Comparison of ENCODE assay signal across 8 mouse cellular contexts in genomic region chr6:83125331-83125730, GRCm38 (mm10). TPM values are rescaled to one million over a fixed set of nuclear protein-coding genes. Genes with fewer than 3 reads are reported as not detected.
A peak's percentile ranks its signal among the peaks of the same experiment; 100 is the strongest.
DNase-seq lines count a peak whose midpoint lies in the region; ATAC-seq and TF ChIP-seq lines count a peak whose summit lies in the region.

Gene Ino80b (minus strand): TSS chr6:83125431.

- H3K4me3 ChIP-seq in cerebellum, adult 2 months (replicated peaks; ENCODE audit: insufficient read depth, low read depth, low read length), result peak within 1 kb of the TSS; percentile 95
- H3K4me3 ChIP-seq in CH12.LX (replicated peaks in 1 of 3; ENCODE audit: low read depth in 2 of 3, low read length in 2 of 3, poor library complexity in 1 of 3), result peak within 1 kb of the TSS; percentile 80 to 92 (median 88)
- peak within 1 kb of the TSS; percentile 69 for H3K4me3 ChIP-seq in forebrain, embryonic 14.5 days (ENCODE audit: low read depth, low read length)
- peak within 1 kb of the TSS; percentile 89 for H3K4me3 ChIP-seq in hindbrain, embryonic 16.5 days (ENCODE audit: low read length)

- ATAC-seq in forebrain, embryonic 14.5 days, result no peak
- ATAC-seq in hindbrain, embryonic 16.5 days, result no peak
- no peak for ATAC-seq in megakaryocyte, adult 5-6 weeks (ENCODE audit: poor library complexity, severe bottlenecking)
- ATAC-seq in cerebellum, adult (ENCODE audit: insufficient number of reproducible peaks, low FRiP score, low TSS enrichment), result no peak

- no peaks in the 10 kb centered on the region; the same call in 1 of the 2 replicates for H3K4me1 ChIP-seq in cerebellum, adult 2 months (ENCODE audit: control insufficient read depth, insufficient read depth, low read length)
- peaks cover 2 to 37% of the 10 kb centered on the region in 2 experiments for H3K4me1 ChIP-seq in CH12.LX (ENCODE audit: control insufficient read depth in 1 of 2, insufficient read depth in 2 of 2)
- peaks cover 15% of the 10 kb centered on the region for H3K4me1 ChIP-seq in forebrain, embryonic 14.5 days (ENCODE audit: control insufficient read depth, insufficient read depth, low read length)
- peaks cover 29% of the 10 kb centered on the region for H3K4me1 ChIP-seq in hindbrain, embryonic 16.5 days (ENCODE audit: control insufficient read depth, insufficient read depth, low read depth, low read length)

- dilution Hi-C loops in CH12.LX (cut with MboI; ENCODE audit: extremely low pct_ligation_motif_present, extremely low pct_unique_long_range_greater_than_20kb, low sequenced_read_pairs), result no loop called here

- no peak for TF ChIP-seq CTCF in cerebellum, adult 2 months (IDR thresholded peaks at IDR 0.05; ENCODE audit: borderline replicate concordance, insufficient read depth, low read depth, low read length)
- no peak for TF ChIP-seq CTCF in CH12.LX (conservative IDR thresholded peaks at IDR 0.05 in 1 of 2, IDR thresholded peaks at IDR 0.05 in 1 of 2; ENCODE audit: low read depth in 2 of 2, low read length in 2 of 2)

- H3K79me2 ChIP-seq in CH12.LX (replicated peaks; ENCODE audit: control insufficient read depth, extremely low read depth, insufficient read depth, poor library complexity, severe bottlenecking), result no peaks in the 10 kb centered on the region

- no peak for TF ChIP-seq POLR2A in cerebellum, adult 2 months (IDR thresholded peaks at IDR 0.05; ENCODE audit: borderline replicate concordance, insufficient read depth, low read length)
- no peak for TF ChIP-seq POLR2A in CH12.LX (IDR thresholded peaks at IDR 0.05; ENCODE audit: low read depth, low read length)

- in situ Hi-C loops in CH12.LX (cut with MboI; ENCODE audit: low pct_ligation_motif_present, low pct_unique_long_range_greater_than_20kb, low sequenced_read_pairs), result no loop called here

- H3K9ac ChIP-seq in CH12.LX (ENCODE audit: insufficient read depth, low read depth), result peak within 1 kb of the TSS; percentile 94
- H3K9ac ChIP-seq in forebrain, embryonic 14.5 days (ENCODE audit: low read length), result peak within 1 kb of the TSS; percentile 72
- peak within 1 kb of the TSS; percentile 77 for H3K9ac ChIP-seq in hindbrain, embryonic 16.5 days (ENCODE audit: low read depth, low read length)

- no peak for TF ChIP-seq RAD21 in CH12.LX (IDR thresholded peaks at IDR 0.05; ENCODE audit: low read depth, low read length)

- peaks cover 2 to 8% of the 10 kb centered on the region in 2 experiments for H3K36me3 ChIP-seq in CH12.LX (replicated peaks in 1 of 2; ENCODE audit: control insufficient read depth in 1 of 2, insufficient read depth in 1 of 2, low read length in 1 of 2)
- H3K36me3 ChIP-seq in forebrain, embryonic 14.5 days (ENCODE audit: control insufficient read depth, insufficient read depth, low read length), result peaks cover 6% of the 10 kb centered on the region; the same call in 1 of the 2 replicates
- H3K36me3 ChIP-seq in hindbrain, embryonic 16.5 days (ENCODE audit: control insufficient read depth, insufficient read depth, low read length), result peaks cover 2% of the 10 kb centered on the region; the same call in 1 of the 2 replicates

- TF ChIP-seq EP300 in CH12.LX (IDR thresholded peaks at IDR 0.05; ENCODE audit: low read length), result no peak

- H3K27ac ChIP-seq in cerebellum, adult 2 months (ENCODE audit: insufficient read depth, low read length), result no peak within 1 kb of the TSS
- H3K27ac ChIP-seq in CH12.LX (ENCODE audit: insufficient read depth, low read depth), result no peak within 1 kb of the TSS
- H3K27ac ChIP-seq in forebrain, embryonic 14.5 days (ENCODE audit: low read depth, low read length), result peak within 1 kb of the TSS; percentile 44; the same call in 1 of the 2 replicates
- H3K27ac ChIP-seq in hindbrain, embryonic 16.5 days (ENCODE audit: low read depth, low read length), result peak within 1 kb of the TSS; percentile 66

- no peaks in the 10 kb centered on the region for H3K9me3 ChIP-seq in CH12.LX (replicated peaks; ENCODE audit: low read length)
- no peaks in the 10 kb centered on the region for H3K9me3 ChIP-seq in forebrain, embryonic 14.5 days (replicated peaks; ENCODE audit: control insufficient read depth, low read length)
- no peaks in the 10 kb centered on the region for H3K9me3 ChIP-seq in hindbrain, embryonic 16.5 days (ENCODE audit: control insufficient read depth, low read length)

- no peak for DNase-seq in cerebellum, adult 2 months
- DNase-seq in cerebellum, adult 18-20 months, result no peak
- DNase-seq in CH12.LX (ENCODE audit: extremely low read depth), result no peak
- no peak for DNase-seq in forebrain, embryonic 14.5 days (ENCODE audit: low spot score)
- DNase-seq in testis, postnatal 10 days (ENCODE audit: low spot score), result no peak

- H3K4me2 ChIP-seq in CH12.LX (ENCODE audit: insufficient read depth, low read depth, poor library complexity, severe bottlenecking), result peak within 1 kb of the TSS; percentile 82
- H3K4me2 ChIP-seq in forebrain, embryonic 14.5 days (ENCODE audit: low read length), result peak within 1 kb of the TSS; percentile 87
- H3K4me2 ChIP-seq in hindbrain, embryonic 16.5 days (ENCODE audit: low read length), result peak within 1 kb of the TSS; percentile 94

- H3K27me3 ChIP-seq in cerebellum, adult 2 months (ENCODE audit: control insufficient read depth, insufficient read depth, low read length), result no peaks in the 10 kb centered on the region
- no peaks in the 10 kb centered on the region for H3K27me3 ChIP-seq in CH12.LX (replicated peaks)
- no peaks in the 10 kb centered on the region for H3K27me3 ChIP-seq in forebrain, embryonic 14.5 days (replicated peaks; ENCODE audit: control insufficient read depth, insufficient read depth, low read length)
- H3K27me3 ChIP-seq in hindbrain, embryonic 16.5 days (replicated peaks; ENCODE audit: control insufficient read depth, insufficient read depth, low read length), result no peaks in the 10 kb centered on the region

- WGBS in cerebellum, adult 2 months, result 26% methylated on average over 5 of the region's 5 CpGs
- 17% methylated on average over 5 of the region's 5 CpGs for WGBS in forebrain, embryonic 14.5 days
- 30% methylated on average over 5 of the region's 5 CpGs for WGBS in hindbrain, embryonic 16.5 days

TF ChIP-seq in CH12.LX, 34 proteins besides CTCF, POLR2A, EP300 and RAD21:
- TF ChIP-seq NELFE (IDR thresholded peaks at IDR 0.05; ENCODE audit: low read depth, low read length) (no peak), NRF1 (IDR thresholded peaks at IDR 0.05; ENCODE audit: low read depth, low read length) (no peak), SIN3A (IDR thresholded peaks at IDR 0.05; ENCODE audit: low read length) (no peak), MEF2A (IDR thresholded peaks at IDR 0.05; ENCODE audit: borderline replicate concordance, low read depth, low read length) (no peak), POLR2AphosphoS2 (IDR thresholded peaks at IDR 0.05; ENCODE audit: low read depth, low read length) (no peak), USF1 (IDR thresholded peaks at IDR 0.05; ENCODE audit: low read depth, low read length) (no peak), ELF1 (IDR thresholded peaks at IDR 0.05; ENCODE audit: low read depth, low read length) (no peak), HCFC1 (IDR thresholded peaks at IDR 0.05; ENCODE audit: low read depth, low read length) (no peak), GABPA (IDR thresholded peaks at IDR 0.05; ENCODE audit: insufficient replicate concordance, low read depth, low read length) (no peak), ZMIZ1 (IDR thresholded peaks at IDR 0.05; ENCODE audit: low read depth, low read length) (no peak), ZKSCAN1 (IDR thresholded peaks at IDR 0.05; ENCODE audit: borderline replicate concordance, low read depth, low read length) (no peak), MAX (IDR thresholded peaks at IDR 0.05; ENCODE audit: low read length) (no peak), TBP (conservative IDR thresholded peaks at IDR 0.05; ENCODE audit: low read depth, low read length) (no peak), JUN (IDR thresholded peaks at IDR 0.05; ENCODE audit: insufficient read depth, low read depth, low read length) (no peak), CHD1 (IDR thresholded peaks at IDR 0.05; ENCODE audit: low read depth, low read length) (no peak), E2F4 (IDR thresholded peaks at IDR 0.05; ENCODE audit: insufficient replicate concordance, low read depth, low read length) (no peak), SMC3 (IDR thresholded peaks at IDR 0.05; ENCODE audit: low read depth, low read length) (no peak), MAFK (IDR thresholded peaks at IDR 0.05; ENCODE audit: insufficient replicate concordance, low read length) (no peak)

RNA-seq across cellular contexts. Expression of gene Ino80b, which starts in this region (rescaled TPM):
- 25.1 and 25.3 TPM in 2 replicates for polyA plus RNA-seq in cerebellum, adult 2 months (2012; rRNA removed)
- 26.1 and 26.9 TPM in 2 replicates for total RNA-seq in CH12.LX (2012; rRNA removed)
- 14.9 and 15.4 TPM in 2 replicates for total RNA-seq in CH12.LX (2014; rRNA removed)
- 30.4 and 34.2 TPM in 2 replicates for polyA plus RNA-seq in CH12.LX (2012; ENCODE audit: insufficient read length, low read depth)
- 15.6 and 17.5 TPM in 2 replicates for polyA plus RNA-seq in forebrain, embryonic 14.5 days (2014; fragmentation: Nextera tagmentation; extraction: Ambion mirVana)
- 13.5 and 14.7 TPM in 2 replicates for polyA plus RNA-seq in hindbrain, embryonic 16.5 days (2015; fragmentation: Nextera tagmentation; extraction: Ambion mirVana)
- 18.8 and 19.6 TPM in 2 replicates for total RNA-seq in megakaryocyte, adult 5-6 weeks (2015)
- 26.0 and 36.2 TPM in 2 replicates for total RNA-seq in megakaryocyte, adult 5-6 weeks (2017)

Comparison
In these comparisons a context has a peak if more than half of its experiments do, and no peak if none do; other contexts are left out.
1. H3K27ac ChIP-seq: peak in forebrain, embryonic 14.5 days (single experiment) and hindbrain, embryonic 16.5 days (single experiment); none in cerebellum, adult 2 months (single experiment) and CH12.LX (single experiment).
2. Peak in every context shown above with its lines, with median percentiles within 50 percentile points of each other: H3K4me3 ChIP-seq, H3K4me2 ChIP-seq and H3K9ac ChIP-seq.